Mouse (Mus musculus): Measurements from ENCODE around the gene Lrrc27. TPM values are rescaled to one million over a fixed set of nuclear protein-coding genes. Genes with fewer than 3 reads are reported as not detected.

The Lrrc27 gene
- polyA plus RNA-seq (2011; ENCODE audit: insufficient read depth, insufficient read length, low replicate concordance, missing spikeins), result 5.2 TPM in 1 of 2 replicates, not detected in the other

DNA sequence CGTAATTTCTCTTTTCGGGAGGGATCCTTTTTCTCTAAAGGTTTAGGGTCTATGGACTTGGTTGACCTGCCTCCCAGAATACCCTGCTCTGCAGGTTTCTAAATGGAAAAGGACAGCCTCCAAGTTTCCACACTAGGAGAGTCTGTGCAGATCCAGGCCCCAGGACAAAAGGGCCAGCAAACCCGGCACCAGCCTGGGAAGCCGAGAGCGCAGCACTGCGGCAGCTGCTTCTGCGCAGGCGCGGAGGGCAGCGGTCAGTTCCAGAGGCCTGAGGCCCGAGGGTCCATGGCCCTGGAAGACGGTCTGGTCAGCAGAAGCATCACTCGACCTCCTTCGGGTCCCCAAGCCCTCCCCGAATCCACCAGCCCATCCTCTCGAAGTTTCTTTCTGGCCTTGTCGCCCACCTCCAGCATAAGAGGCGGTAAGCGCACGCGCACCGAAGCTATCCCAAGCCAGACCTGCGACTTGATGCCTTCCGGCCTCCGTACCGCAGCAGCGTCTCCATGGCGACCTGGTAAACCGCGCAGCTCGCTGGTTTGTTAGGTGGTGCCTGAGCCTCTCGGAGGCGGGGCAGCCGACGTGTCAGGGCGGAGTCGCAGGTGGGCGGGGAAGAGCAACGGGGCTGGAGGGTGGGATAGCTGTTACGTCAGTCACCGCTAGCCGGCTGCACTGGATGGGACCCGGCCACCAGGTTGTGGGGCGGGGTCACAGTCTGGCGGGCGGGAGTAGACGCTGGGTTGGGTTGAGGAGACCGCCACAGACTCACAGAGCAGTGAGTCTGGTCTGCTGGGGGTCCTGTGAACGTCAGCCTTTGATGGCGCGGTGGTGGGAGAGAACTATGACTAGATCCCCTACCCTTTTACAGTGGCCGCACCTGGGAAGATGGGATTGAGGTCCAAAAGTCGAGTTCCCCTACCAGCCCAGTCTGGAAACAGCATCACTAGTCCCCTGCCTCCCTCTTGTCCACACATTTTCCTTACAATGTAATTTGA lies at the start of gene Lrrc27, which contains the start of gene Stk32c:
Gene Lrrc27, plus strand, starts transcription at position 235 of the 992 bp plus-strand sequence.
Gene Stk32c, minus strand, starts transcription at position 554 of the 992 bp plus-strand sequence.
- H3K4me1 ChIP-seq (ENCODE audit: control insufficient read depth, insufficient read depth, low read length), result no peaks in the 10 kb centered on the region
- peak within 1 kb of the TSS; percentile 90 for H3K4me3 ChIP-seq (replicated peaks; ENCODE audit: control insufficient read depth, low read depth, low read length)
- H3K27ac ChIP-seq (ENCODE audit: control insufficient read depth, insufficient read depth, low read depth, low read length, poor library complexity), result peak within 1 kb of the TSS; percentile 62
- WGBS, result 1% methylated on average over 53 of the region's 53 CpGs
- TF ChIP-seq CTCF (IDR thresholded peaks at IDR 0.05; ENCODE audit: control insufficient read depth, insufficient read depth, low read length) (peak; percentile 9; the same call in 1 of the 2 replicates), POLR2A (IDR thresholded peaks at IDR 0.05; ENCODE audit: borderline replicate concordance, control insufficient read depth, low read depth, low read length) (peak; percentile 62; the same call in 1 of the 2 replicates)

DNA sequence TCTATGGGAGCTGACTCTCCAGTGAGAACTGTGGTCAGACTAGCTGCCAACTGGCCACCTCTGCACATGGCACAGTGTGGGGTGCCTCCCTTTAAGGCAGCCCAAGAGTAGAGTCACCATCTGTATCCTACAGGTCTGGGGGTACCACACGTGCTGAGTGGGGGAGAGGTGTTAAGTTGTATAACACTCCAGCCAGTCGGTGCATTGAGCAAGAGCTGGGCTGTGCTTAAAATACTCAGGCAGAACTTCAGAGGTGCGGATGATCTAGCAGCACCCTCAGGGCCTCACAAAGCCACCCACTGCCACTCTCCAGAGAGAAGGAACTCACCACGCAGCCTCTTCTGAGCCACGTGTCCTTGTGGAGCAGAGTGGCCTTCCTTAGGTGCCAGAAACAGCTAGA lies 48.4 kb upstream of the Lrrc27 start:
- no peaks in the 10 kb centered on the region for H3K4me1 ChIP-seq (ENCODE audit: control insufficient read depth, insufficient read depth, low read length)
- WGBS, result 51% methylated on average over 5 of the region's 5 CpGs
- H3K4me3 ChIP-seq (replicated peaks; ENCODE audit: control insufficient read depth, low read depth, low read length), result no peak overlapping the region
- TF ChIP-seq POLR2A (IDR thresholded peaks at IDR 0.05; ENCODE audit: borderline replicate concordance, control insufficient read depth, low read depth, low read length) (no peak), CTCF (IDR thresholded peaks at IDR 0.05; ENCODE audit: control insufficient read depth, insufficient read depth, low read length) (no peak)
- H3K27ac ChIP-seq (ENCODE audit: control insufficient read depth, insufficient read depth, low read depth, low read length, poor library complexity), result no peak overlapping the region

DNA sequence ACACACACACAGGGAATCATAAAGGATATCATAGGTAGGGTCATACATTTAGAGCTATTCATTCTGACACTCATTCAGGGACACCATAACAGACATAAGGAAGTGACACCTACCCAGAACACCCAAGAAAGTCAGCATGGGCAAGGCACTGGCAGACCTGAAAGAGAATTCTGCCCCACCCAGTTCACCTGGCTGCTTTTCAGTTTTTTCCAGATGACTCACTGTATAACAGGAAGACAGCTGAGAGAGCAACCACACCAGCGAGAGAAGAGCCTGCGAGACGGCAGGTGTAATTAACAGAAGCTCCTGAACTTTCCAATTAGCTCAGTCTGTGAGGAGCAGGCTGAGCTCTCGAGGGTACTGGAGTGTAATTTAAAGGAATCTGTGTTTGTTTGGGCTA lies 43.6 kb upstream of the Lrrc27 start:
- TF ChIP-seq POLR2A (IDR thresholded peaks at IDR 0.05; ENCODE audit: borderline replicate concordance, control insufficient read depth, low read depth, low read length), result no peak
- no peak for TF ChIP-seq CTCF (IDR thresholded peaks at IDR 0.05; ENCODE audit: control insufficient read depth, insufficient read depth, low read length)
- Histone ChIP-seq H3K4me1 (ENCODE audit: control insufficient read depth, insufficient read depth, low read length) (no peaks in the 10 kb centered on the region), H3K4me3 (replicated peaks; ENCODE audit: control insufficient read depth, low read depth, low read length) (no peak overlapping the region), H3K27ac (ENCODE audit: control insufficient read depth, insufficient read depth, low read depth, low read length, poor library complexity) (no peak overlapping the region)
- 35% methylated on average over 4 of the region's 4 CpGs for WGBS

DNA sequence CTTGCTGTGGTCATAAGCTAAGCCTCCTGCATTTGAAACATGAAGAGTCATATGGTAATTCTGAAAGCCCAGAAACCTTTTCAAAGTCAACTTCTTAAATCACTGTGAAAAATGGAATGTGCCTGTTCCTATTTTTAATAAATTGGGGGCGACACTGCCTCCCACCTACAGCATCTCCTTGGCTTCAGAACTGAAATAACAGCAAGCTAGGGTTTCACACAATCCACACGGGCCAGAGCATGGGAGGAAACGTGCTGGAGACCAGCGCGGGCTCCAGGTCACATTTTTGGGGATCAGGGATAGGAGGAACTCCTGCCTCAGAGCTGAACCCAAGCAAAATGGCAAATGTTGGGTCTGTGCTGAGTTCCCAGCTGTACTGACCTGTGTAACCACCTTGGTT lies 33.5 kb upstream of the Lrrc27 start:
- no peak for TF ChIP-seq CTCF (IDR thresholded peaks at IDR 0.05; ENCODE audit: control insufficient read depth, insufficient read depth, low read length)
- no peak for TF ChIP-seq POLR2A (IDR thresholded peaks at IDR 0.05; ENCODE audit: borderline replicate concordance, control insufficient read depth, low read depth, low read length)
- no peak overlapping the region for H3K27ac ChIP-seq (ENCODE audit: control insufficient read depth, insufficient read depth, low read depth, low read length, poor library complexity)
- no peak overlapping the region for H3K4me3 ChIP-seq (replicated peaks; ENCODE audit: control insufficient read depth, low read depth, low read length)
- no peaks in the 10 kb centered on the region for H3K4me1 ChIP-seq (ENCODE audit: control insufficient read depth, insufficient read depth, low read length)
- WGBS, result 70% methylated on average over 5 of the region's 5 CpGs

DNA sequence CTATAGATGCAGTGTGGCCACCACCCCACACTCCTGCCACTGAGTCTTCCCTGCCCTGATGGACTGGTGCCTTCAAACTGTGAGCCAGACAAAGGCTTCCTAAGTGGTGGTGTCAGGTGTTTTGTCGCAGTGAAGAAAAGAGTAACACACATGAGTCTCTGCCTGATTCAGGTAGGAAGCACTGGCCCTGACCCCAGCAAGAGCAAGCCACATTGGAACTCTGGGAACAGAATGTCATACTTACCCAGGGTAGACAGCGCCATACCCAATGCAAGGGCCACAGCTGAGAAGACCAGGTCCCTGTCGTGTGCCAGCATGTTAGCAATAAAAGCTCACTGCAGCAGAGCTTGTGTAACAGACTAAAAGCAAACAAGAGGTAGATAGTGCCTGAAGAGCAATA lies 32.7 kb upstream of the Lrrc27 start:
- WGBS, result 76% methylated on average over 3 of the region's 3 CpGs
- no peaks in the 10 kb centered on the region for H3K4me1 ChIP-seq (ENCODE audit: control insufficient read depth, insufficient read depth, low read length)
- H3K27ac ChIP-seq (ENCODE audit: control insufficient read depth, insufficient read depth, low read depth, low read length, poor library complexity), result no peak overlapping the region
- no peak overlapping the region for H3K4me3 ChIP-seq (replicated peaks; ENCODE audit: control insufficient read depth, low read depth, low read length)
- TF ChIP-seq CTCF (IDR thresholded peaks at IDR 0.05; ENCODE audit: control insufficient read depth, insufficient read depth, low read length), result no peak

DNA sequence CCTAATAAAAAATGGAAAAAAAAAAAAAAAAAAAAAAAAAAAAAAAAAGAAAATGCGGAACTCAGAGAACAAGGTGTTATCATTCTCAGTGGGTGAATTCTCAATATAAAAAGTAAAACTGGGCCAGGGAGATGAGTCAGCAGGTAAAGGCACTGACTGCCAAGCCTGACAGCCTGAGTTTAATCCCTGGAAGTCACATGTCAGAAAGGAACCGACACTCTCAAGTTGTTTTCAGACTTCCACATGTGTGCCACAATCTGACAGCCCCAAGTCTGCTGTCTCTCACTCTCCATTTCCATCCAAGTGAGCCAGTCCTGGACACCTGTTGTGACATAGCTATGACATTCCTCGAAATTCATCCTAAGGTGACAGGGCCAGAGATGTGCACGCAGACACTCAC lies 28.4 kb upstream of the Lrrc27 start:
- WGBS, result 64% methylated on average over 4 of the region's 4 CpGs
- TF ChIP-seq CTCF (IDR thresholded peaks at IDR 0.05; ENCODE audit: control insufficient read depth, insufficient read depth, low read length), result no peak
- TF ChIP-seq POLR2A (IDR thresholded peaks at IDR 0.05; ENCODE audit: borderline replicate concordance, control insufficient read depth, low read depth, low read length), result no peak
- H3K27ac ChIP-seq (ENCODE audit: control insufficient read depth, insufficient read depth, low read depth, low read length, poor library complexity), result no peak overlapping the region
- no peak overlapping the region for H3K4me3 ChIP-seq (replicated peaks; ENCODE audit: control insufficient read depth, low read depth, low read length)
- H3K4me1 ChIP-seq (ENCODE audit: control insufficient read depth, insufficient read depth, low read length), result no peaks in the 10 kb centered on the region

DNA sequence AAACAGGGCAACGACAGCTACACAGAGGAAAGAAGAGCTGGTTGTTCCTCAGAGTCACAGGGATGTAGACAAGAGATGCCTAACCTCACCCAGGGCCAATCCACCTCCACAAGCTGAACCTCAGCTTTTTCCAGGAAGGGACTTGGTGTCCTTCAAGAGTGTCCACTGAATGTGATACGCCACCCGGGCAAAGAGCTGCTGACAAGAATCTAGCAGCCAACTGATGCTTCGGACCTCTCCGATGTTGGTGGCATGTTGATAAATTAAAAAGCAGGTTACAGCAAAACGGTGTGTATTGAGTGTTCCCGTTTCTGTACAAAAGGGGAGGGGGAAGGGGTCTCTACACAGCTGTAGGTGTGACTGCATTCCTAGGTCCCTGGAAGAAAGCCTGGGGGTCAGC lies 27.9 kb upstream of the Lrrc27 start:
- H3K4me3 ChIP-seq (replicated peaks; ENCODE audit: control insufficient read depth, low read depth, low read length), result no peak overlapping the region
- H3K4me1 ChIP-seq (ENCODE audit: control insufficient read depth, insufficient read depth, low read length), result no peaks in the 10 kb centered on the region
- no peak for TF ChIP-seq CTCF (IDR thresholded peaks at IDR 0.05; ENCODE audit: control insufficient read depth, insufficient read depth, low read length)
- TF ChIP-seq POLR2A (IDR thresholded peaks at IDR 0.05; ENCODE audit: borderline replicate concordance, control insufficient read depth, low read depth, low read length), result no peak
- WGBS, result 76% methylated on average over 7 of the region's 7 CpGs
- H3K27ac ChIP-seq (ENCODE audit: control insufficient read depth, insufficient read depth, low read depth, low read length, poor library complexity), result no peak overlapping the region

DNA sequence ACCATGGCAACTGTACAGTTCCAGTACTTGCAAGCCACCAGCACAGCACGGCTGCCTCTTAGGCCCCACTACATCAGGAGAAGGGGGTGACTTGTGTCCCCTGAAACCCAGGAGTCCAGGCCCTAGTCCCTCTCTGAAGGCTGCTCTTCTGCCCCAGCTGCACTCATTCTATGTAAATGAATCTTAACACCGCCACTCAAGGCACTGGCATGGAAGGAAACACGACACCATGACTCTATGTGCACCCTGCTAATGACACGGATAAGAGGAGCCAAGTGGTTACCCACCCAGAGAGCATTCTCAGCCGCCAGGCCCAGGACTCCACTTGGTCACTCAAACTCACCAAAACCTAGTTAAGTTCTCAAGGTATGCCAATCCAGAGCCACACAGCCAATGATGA lies 26.8 kb upstream of the Lrrc27 start:
- Histone ChIP-seq H3K4me1 (ENCODE audit: control insufficient read depth, insufficient read depth, low read length) (no peaks in the 10 kb centered on the region), H3K4me3 (replicated peaks; ENCODE audit: control insufficient read depth, low read depth, low read length) (no peak overlapping the region), H3K27ac (ENCODE audit: control insufficient read depth, insufficient read depth, low read depth, low read length, poor library complexity) (no peak overlapping the region)
- TF ChIP-seq CTCF (IDR thresholded peaks at IDR 0.05; ENCODE audit: control insufficient read depth, insufficient read depth, low read length), result no peak
- no peak for TF ChIP-seq POLR2A (IDR thresholded peaks at IDR 0.05; ENCODE audit: borderline replicate concordance, control insufficient read depth, low read depth, low read length)
- 49% methylated on average over 5 of the region's 5 CpGs for WGBS

All from bone marrow, adult 2 months (tissue).